ENCODE assay signal across 19 mouse cellular contexts in the genomic region with DNA sequence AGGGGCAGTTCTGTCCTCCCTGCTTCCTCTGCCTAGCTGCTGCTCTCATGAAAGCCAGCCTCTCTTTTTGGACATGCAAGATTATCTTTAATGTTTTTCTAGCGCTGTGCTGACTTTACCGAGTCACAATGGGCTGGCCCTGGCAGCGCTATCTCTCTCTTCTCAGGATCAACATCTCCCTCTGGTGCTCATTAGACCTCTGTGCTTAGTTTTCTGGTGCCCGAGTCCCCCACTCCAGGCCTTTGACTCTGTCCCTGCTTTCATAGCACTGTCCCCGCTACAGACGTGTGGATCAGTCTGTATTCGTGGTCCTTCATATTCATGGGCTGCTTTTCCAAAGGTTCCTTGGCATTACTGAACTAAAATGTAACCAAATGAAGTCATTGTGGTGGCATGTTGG.
DNase-seq lines count a peak whose midpoint lies in the region; ATAC-seq and TF ChIP-seq lines count a peak whose summit lies in the region.
"Had no signal": no experiment of that assay in that cellular context is flagged by ENCODE, and none has a peak within 500 bp of the region (broad histone marks: within the 10 kb centered on the region; RNA-seq: fewer than 3 reads in every experiment).

No protein-coding gene starts in this region.

- no peaks in the 10 kb centered on the region for H3K27me3 ChIP-seq in forebrain, postnatal 0 days (ENCODE audit: insufficient read depth, low read length)
- no peaks in the 10 kb centered on the region for H3K27me3 ChIP-seq in forebrain, embryonic 13.5 days
- no peaks in the 10 kb centered on the region for H3K27me3 ChIP-seq in kidney, postnatal 0 days (ENCODE audit: insufficient read depth, low read length)
- H3K27me3 ChIP-seq: liver, embryonic 12.5 days; neural tube, embryonic 13.5 days; stomach, embryonic 15.5 days had no signal

- WGBS in forebrain, postnatal 0 days = 56% methylated on average over 7 of the region's 7 CpGs
- WGBS in forebrain, embryonic 13.5 days = 71% methylated on average over 7 of the region's 7 CpGs
- WGBS in kidney, postnatal 0 days = 46% methylated on average over 7 of the region's 7 CpGs

- H3K9me3 ChIP-seq in forebrain, postnatal 0 days (ENCODE audit: low read length) = no peaks in the 10 kb centered on the region
- H3K9me3 ChIP-seq in forebrain, embryonic 13.5 days (replicated peaks) = no peaks in the 10 kb centered on the region
- no peaks in the 10 kb centered on the region for H3K9me3 ChIP-seq in kidney, postnatal 0 days (replicated peaks; ENCODE audit: low read length)
- H3K9me3 ChIP-seq: limb, embryonic 10.5 days; liver, embryonic 12.5 days; neural tube, embryonic 13.5 days; stomach, embryonic 15.5 days had no signal

- no peak overlapping the region for H3K4me2 ChIP-seq in forebrain, postnatal 0 days (ENCODE audit: low read depth)
- H3K4me2 ChIP-seq in forebrain, embryonic 13.5 days = no peak overlapping the region
- H3K4me2 ChIP-seq in kidney, postnatal 0 days (ENCODE audit: low read length) = no peak overlapping the region
- H3K4me2 ChIP-seq: liver, embryonic 12.5 days; neural tube, embryonic 13.5 days; stomach, embryonic 15.5 days had no signal

- DNase-seq in forebrain, postnatal 0 days = no peak
- peak; percentile 61 for DNase-seq in kidney, postnatal 0 days (ENCODE audit: low spot score)
- no peak for DNase-seq in kidney, postnatal 4 days
- DNase-seq in urinary bladder, postnatal 25 days (ENCODE audit: low spot score) = peak; percentile 1
- DNase-seq in urinary bladder, postnatal 10 days (ENCODE audit: low spot score) = no peak
- no peak for DNase-seq in natural killer cell, adult 2 months (ENCODE audit: low spot score in 2 of 2)
- DNase-seq: adrenal gland, adult 8-10 months; cerebellum, adult 9-10 months; kidney, adult 2 months; kidney, postnatal 25 days; spleen, adult 18-20 months; thymus, postnatal 25 days had no signal

- H3K27ac ChIP-seq in forebrain, postnatal 0 days (ENCODE audit: low read depth, low read length) = no peak overlapping the region
- H3K27ac ChIP-seq in forebrain, embryonic 13.5 days = no peak overlapping the region
- H3K27ac ChIP-seq in kidney, postnatal 0 days = no peak overlapping the region
- H3K27ac ChIP-seq: hindbrain, postnatal 0 days; limb, embryonic 10.5 days; liver, embryonic 12.5 days; neural tube, embryonic 13.5 days; stomach, embryonic 15.5 days had no signal

- no peaks in the 10 kb centered on the region for H3K36me3 ChIP-seq in forebrain, postnatal 0 days (ENCODE audit: insufficient read depth)
- H3K36me3 ChIP-seq in forebrain, embryonic 13.5 days (ENCODE audit: poor library complexity, severe bottlenecking) = no peaks in the 10 kb centered on the region
- H3K36me3 ChIP-seq in kidney, postnatal 0 days (ENCODE audit: insufficient read depth, low read length) = no peaks in the 10 kb centered on the region
- H3K36me3 ChIP-seq: limb, embryonic 10.5 days; liver, embryonic 12.5 days; neural tube, embryonic 13.5 days; stomach, embryonic 15.5 days had no signal

- H3K4me1 ChIP-seq in forebrain, postnatal 0 days (ENCODE audit: insufficient read depth) = no peaks in the 10 kb centered on the region
- H3K4me1 ChIP-seq in forebrain, embryonic 13.5 days = no peaks in the 10 kb centered on the region
- no peaks in the 10 kb centered on the region for H3K4me1 ChIP-seq in kidney, postnatal 0 days (replicated peaks; ENCODE audit: insufficient read depth, low read length)
- H3K4me1 ChIP-seq: liver, embryonic 12.5 days; neural tube, embryonic 13.5 days; stomach, embryonic 15.5 days had no signal

- no peak overlapping the region for H3K9ac ChIP-seq in forebrain, postnatal 0 days
- no peak overlapping the region for H3K9ac ChIP-seq in forebrain, embryonic 13.5 days
- no peak overlapping the region for H3K9ac ChIP-seq in kidney, postnatal 0 days (ENCODE audit: low read depth, low read length)
- H3K9ac ChIP-seq: liver, embryonic 12.5 days; neural tube, embryonic 13.5 days; stomach, embryonic 15.5 days had no signal

- no peak overlapping the region for H3K4me3 ChIP-seq in forebrain, postnatal 0 days (ENCODE audit: low read depth, low read length)
- H3K4me3 ChIP-seq in forebrain, embryonic 13.5 days = no peak overlapping the region
- H3K4me3 ChIP-seq in kidney, postnatal 0 days (replicated peaks; ENCODE audit: low read depth, low read length) = no peak overlapping the region
- H3K4me3 ChIP-seq: limb, embryonic 10.5 days; liver, embryonic 12.5 days; neural tube, embryonic 13.5 days; stomach, embryonic 15.5 days had no signal

- peak; percentile 13; the same call in 1 of the 2 replicates for TF ChIP-seq CTCF in forebrain, postnatal 0 days (IDR thresholded peaks at IDR 0.05; ENCODE audit: low read depth)
- peak; percentile 50 for TF ChIP-seq CTCF in kidney, postnatal 0 days (IDR thresholded peaks at IDR 0.05; ENCODE audit: low read depth)

- no peak for ATAC-seq in forebrain, postnatal 0 days
- no peak for ATAC-seq in forebrain, embryonic 13.5 days
- ATAC-seq in kidney, postnatal 0 days (replicated peaks; ENCODE audit: low FRiP score, low read depth) = no peak
- ATAC-seq: forebrain, embryonic 16.5 days; hindbrain, postnatal 0 days; liver, embryonic 12.5 days had no signal

Comparison
In these comparisons a context has a peak if more than half of its experiments do, and no peak if none do; other contexts are left out.
1. DNase-seq: peak in kidney, postnatal 0 days (single experiment) and urinary bladder, postnatal 25 days (single experiment); none in forebrain, postnatal 0 days (single experiment), kidney, postnatal 4 days (0 of 2), urinary bladder, postnatal 10 days (single experiment) and natural killer cell, adult 2 months (0 of 2).